ENCODE assay signal across 8 mouse cellular contexts in the genomic region with DNA sequence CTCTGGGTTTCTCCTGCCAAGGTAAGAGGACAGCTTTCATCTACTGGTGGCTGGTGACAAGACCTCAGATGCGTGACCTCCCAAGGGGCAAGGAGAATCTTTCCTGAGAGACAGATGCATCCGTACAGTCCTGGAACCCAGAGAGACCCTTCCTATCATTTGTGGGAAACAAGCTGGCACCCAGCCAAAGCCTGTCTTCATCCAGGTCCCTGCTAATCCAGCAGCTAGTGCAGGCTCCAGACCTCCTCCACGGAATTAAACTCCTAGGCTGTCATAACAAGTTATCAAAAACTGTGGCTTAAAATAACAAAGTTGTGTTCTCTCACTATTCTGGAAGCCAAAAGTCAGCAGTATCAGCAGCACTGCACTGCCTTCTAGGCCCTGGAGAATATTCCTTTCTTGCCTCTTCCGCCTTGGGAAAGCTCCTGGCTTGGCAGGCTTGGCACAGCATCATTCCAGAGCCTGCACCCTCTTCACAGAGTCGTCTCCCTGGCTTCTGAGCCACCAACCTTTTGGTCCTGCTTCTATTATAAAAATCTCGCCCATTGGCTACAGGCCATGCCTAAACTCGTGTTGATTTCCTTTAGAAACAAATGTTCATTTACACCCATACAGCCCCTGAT.
DNase-seq lines count a peak whose midpoint lies in the region; ATAC-seq and TF ChIP-seq lines count a peak whose summit lies in the region.

No protein-coding gene starts in this region.

- WGBS in kidney, embryonic 14.5 days, result 57% methylated on average over 7 of the region's 7 CpGs
- 52% methylated on average over 7 of the region's 7 CpGs for WGBS in limb, embryonic 14.5 days

- H3K4me1 ChIP-seq in kidney, embryonic 14.5 days (ENCODE audit: control insufficient read depth, insufficient read depth, low read length), result peaks cover 6% of the 10 kb centered on the region
- peaks cover 5% of the 10 kb centered on the region; the same call in 1 of the 2 replicates for H3K4me1 ChIP-seq in limb, embryonic 14.5 days (ENCODE audit: control insufficient read depth, insufficient read depth, low read length)

- TF ChIP-seq POLR2A in limb, embryonic 14.5 days (IDR thresholded peaks at IDR 0.05; ENCODE audit: borderline replicate concordance, extremely low read depth, insufficient read depth, insufficient read length), result no peak

- no peak for ATAC-seq in kidney, embryonic 14.5 days (ENCODE audit: low FRiP score, low TSS enrichment)
- no peak for ATAC-seq in limb, embryonic 14.5 days (ENCODE audit: low FRiP score, low read depth)
- no peak for ATAC-seq in monocyte, adult 5-6 weeks (replicated peaks; ENCODE audit: insufficient number of reproducible peaks, low FRiP score, low TSS enrichment, poor library complexity, severe bottlenecking)

- no peak overlapping the region for H3K4me2 ChIP-seq in kidney, embryonic 14.5 days (replicated peaks; ENCODE audit: low read depth, low read length)
- H3K4me2 ChIP-seq in limb, embryonic 14.5 days (replicated peaks; ENCODE audit: low read depth, low read length, severe bottlenecking), result no peak overlapping the region

- no peak overlapping the region for H3K9ac ChIP-seq in kidney, embryonic 14.5 days (ENCODE audit: low read depth, low read length)
- H3K9ac ChIP-seq in limb, embryonic 14.5 days (ENCODE audit: low read depth, low read length, severe bottlenecking), result no peak overlapping the region

- H3K4me3 ChIP-seq in kidney, embryonic 14.5 days (ENCODE audit: low read length), result no peak overlapping the region
- no peak overlapping the region for H3K4me3 ChIP-seq in limb, embryonic 14.5 days (replicated peaks; ENCODE audit: low read length)

- no peaks in the 10 kb centered on the region for H3K36me3 ChIP-seq in kidney, embryonic 14.5 days (ENCODE audit: control insufficient read depth, insufficient read depth, low read length)
- no peaks in the 10 kb centered on the region for H3K36me3 ChIP-seq in limb, embryonic 14.5 days (ENCODE audit: control insufficient read depth, insufficient read depth, low read length)

- H3K9me3 ChIP-seq in kidney, embryonic 14.5 days (ENCODE audit: control insufficient read depth, low read length), result no peaks in the 10 kb centered on the region
- no peaks in the 10 kb centered on the region for H3K9me3 ChIP-seq in limb, embryonic 14.5 days (ENCODE audit: control insufficient read depth, low read length)

- peak; percentile 38 to 47 for DNase-seq in kidney, postnatal 4 days
- peak; percentile 57 to 68 for DNase-seq in cerebellum, adult 18-20 months
- DNase-seq in cerebellum, postnatal 36 days, result peak; percentile 52 to 61
- peak; percentile 21 for DNase-seq in limb, embryonic 14.5 days (ENCODE audit: low spot score)
- no peak for DNase-seq in thymus, postnatal 14 days
- no peak for DNase-seq in kidney, adult 9 months

- H3K27me3 ChIP-seq in kidney, embryonic 14.5 days (ENCODE audit: control insufficient read depth, insufficient read depth, low read length), result no peaks in the 10 kb centered on the region
- no peaks in the 10 kb centered on the region for H3K27me3 ChIP-seq in limb, embryonic 14.5 days (ENCODE audit: control insufficient read depth, insufficient read depth, low read length)

- no peak overlapping the region for H3K27ac ChIP-seq in kidney, embryonic 14.5 days (ENCODE audit: low read depth, low read length)
- H3K27ac ChIP-seq in limb, embryonic 14.5 days (replicated peaks; ENCODE audit: low read depth, low read length), result no peak overlapping the region

Comparison
In these comparisons a context has a peak if more than half of its experiments do, and no peak if none do; other contexts are left out.
1. DNase-seq: peak in kidney, postnatal 4 days (2 of 2), cerebellum, adult 18-20 months (2 of 2), cerebellum, postnatal 36 days (2 of 2) and limb, embryonic 14.5 days (single experiment); none in thymus, postnatal 14 days (single experiment) and kidney, adult 9 months (single experiment).